Mouse (Mus musculus): ENCODE data around the gene Rimkla.

GRCm38 (mm10) chr4:119437936-119438335 is 54.5 kb downstream of the Rimkla start:
- TF ChIP-seq EP300 (IDR thresholded peaks at IDR 0.05; ENCODE audit: low read depth), result no peak
- no peak for TF ChIP-seq CTCF (IDR thresholded peaks at IDR 0.05; ENCODE audit: low read depth)
